Mouse (Mus musculus) cerebellum, adult 9-11 months (tissue): ENCODE data around the gene Ubxn4.
"Not testable (repeated sequence)": the region's sequence is repeated elsewhere in the genome, so short reads cannot be mapped to it uniquely, and the experiment has no call there.

Source experiments
- DNase-seq: peaks from one replicate; pipeline ENCODE4 v3.0.0; 2022

Gene Ubxn4

DNA sequence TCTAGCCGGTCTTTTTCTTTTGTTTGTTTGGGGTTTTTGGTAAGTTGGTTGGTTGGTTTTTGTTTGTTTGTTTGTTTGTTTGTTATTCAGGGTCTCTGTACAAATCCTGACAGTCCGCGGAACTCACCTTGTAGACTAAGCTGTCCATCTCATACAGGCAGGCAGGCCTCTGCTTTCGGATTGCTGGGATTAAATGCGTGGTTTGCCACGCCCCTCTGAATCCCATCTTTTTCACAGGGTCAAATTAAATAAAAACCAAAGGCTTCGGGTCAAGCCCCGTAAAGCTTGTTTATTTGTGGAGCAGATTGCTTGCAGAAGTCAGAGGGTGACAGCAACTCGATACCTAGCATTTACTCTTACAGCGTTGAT lies at the start of gene Ubxn4:
TSS of gene Ubxn4 (plus strand) at position 338 of the 369 bp plus-strand sequence.
- no peak for DNase-seq

DNA sequence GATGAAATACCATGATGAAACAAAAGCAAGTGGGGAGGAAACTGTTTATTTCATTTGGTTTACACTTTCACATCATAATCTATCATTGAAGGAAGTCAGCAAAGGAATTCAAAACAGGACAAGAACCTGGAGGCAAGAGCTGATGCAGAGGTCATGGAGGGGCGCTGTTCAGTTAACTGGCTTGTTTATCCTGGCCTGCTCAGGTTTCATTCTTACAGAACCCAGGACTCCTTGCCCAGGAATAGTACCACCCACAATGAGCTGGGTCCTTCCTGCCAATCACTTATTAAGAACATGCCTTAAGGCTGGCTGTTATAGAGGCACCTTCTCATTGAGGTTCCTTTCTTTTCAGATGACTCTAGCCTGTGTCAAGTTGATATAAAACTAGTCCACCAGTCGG lies 49.8 kb upstream of the Ubxn4 start:
- no peak for DNase-seq

GRCm38 (mm10) chr1:128197353-128197752 lies 46.4 kb upstream of the Ubxn4 start:
- no peak for DNase-seq

GRCm38 (mm10) chr1:128213261-128213660 lies 30.5 kb upstream of the Ubxn4 start:
- no peak for DNase-seq

GRCm38 (mm10) chr1:128221886-128222285 lies 21.9 kb upstream of the Ubxn4 start:
- DNase-seq: no peak

- DNase-seq: no peak
Measured at GRCm38 (mm10) chr1:128223304-128223703, 20.5 kb upstream of the Ubxn4 start.

- DNase-seq: no peak
Measured at GRCm38 (mm10) chr1:128235181-128235580, 8.6 kb upstream of the Ubxn4 start.

DNA sequence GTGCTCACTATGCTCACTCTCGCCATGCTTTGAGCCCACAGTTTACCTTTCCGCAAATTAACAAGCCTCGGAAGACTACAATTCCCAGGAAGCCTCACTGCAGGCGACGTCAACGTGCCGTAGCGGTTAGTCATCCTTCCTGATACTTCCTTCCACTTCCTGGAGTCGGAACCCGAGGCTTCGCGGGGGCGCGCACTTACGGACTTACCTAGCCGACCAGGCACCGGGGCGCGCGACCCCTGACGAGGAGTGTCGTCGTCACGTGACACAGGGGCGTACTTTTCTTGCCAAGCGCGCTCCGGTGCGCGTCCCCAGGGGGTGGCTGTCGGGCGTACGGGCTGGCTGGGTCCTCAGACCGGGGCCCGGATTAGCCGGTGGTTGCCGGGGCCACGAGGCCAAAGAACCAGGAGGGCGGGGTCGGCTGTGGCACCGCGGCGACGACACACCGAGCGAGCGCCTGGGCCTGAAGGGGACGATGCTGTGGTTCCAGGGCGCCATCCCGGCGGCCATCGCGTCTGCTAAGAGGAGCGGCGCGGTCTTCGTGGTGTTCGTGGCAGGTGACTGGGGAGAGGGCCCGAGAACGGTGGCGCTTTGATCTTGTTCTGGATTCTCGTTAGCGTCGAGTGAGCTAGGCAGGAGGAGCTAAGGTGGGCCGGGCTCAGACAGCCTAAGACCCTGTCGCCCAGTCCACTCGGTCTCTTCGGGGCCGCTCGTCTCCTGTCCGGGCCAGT lies 397 bp downstream of the Ubxn4 start:
- peak; percentile 97 for DNase-seq

DNA sequence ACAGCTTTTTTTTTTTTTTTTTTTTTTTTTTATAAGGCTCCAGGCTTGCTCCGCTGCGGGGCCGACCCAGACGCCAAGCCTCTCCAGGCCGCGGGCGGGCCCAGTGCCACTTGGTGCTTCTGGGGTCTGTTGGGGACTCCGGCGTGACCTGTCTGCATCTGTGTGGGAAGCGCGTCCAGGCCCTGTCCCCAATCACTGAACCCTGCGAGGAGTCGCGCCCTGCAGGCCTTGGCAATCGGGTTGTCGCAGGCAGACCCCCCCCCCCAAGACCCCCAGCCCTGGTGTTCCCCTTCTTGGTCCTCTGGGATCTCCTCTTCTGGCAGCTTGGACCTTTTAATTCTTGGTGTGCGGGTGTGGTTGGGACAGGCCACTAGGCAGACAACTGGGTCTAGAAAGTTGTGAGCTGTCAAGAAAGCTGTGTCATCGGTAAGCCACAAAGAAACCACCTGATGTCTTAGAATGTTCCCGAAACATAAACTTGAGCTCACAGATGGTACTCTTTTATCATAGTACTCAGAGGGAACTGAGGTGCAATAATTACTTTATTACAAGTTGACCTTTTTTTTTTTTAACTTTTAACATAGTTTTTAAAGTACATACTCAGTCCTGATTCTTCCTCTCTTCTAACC lies 1.1 kb downstream of the Ubxn4 start:
- DNase-seq: peak; percentile 72

DNA sequence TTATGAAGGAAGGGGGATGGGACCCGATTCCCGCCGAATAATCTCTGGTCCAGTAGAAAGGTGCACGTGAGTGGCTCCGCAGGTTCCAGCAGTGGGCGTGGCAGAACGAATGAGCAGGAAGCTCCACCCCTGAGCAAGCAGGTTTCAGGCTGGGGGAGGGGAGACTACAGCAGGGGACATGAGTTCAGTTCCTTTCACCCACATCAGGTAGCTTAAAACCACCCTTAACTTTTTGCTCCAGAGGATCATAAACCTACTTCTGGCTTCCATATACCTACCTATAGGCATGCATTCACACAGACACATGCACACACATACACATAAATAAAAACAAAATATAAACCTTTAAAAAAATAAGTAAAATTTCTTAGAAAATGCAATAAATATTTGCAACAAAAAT lies 23.3 kb downstream of the Ubxn4 start:
- not testable (repeated sequence) for DNase-seq

DNA sequence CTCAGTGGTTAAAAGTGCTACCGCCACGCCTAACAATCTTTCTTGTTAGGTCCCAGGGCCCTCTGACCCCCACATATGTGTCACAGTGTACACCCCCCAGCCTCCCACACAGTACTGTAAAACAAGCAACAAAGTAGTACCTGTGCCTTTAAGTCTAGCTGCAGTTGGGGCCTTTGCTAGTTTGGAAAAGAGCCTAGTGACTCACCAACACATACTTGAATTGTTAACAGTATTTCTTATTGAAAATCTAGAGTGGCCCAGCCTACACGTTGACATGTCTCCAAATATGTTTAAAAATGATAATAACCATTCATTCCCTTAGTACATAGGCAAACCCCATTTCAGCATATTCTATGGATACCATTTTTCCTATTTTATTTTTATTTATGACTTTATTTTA lies 27.0 kb downstream of the Ubxn4 start:
- DNase-seq: no peak

DNA sequence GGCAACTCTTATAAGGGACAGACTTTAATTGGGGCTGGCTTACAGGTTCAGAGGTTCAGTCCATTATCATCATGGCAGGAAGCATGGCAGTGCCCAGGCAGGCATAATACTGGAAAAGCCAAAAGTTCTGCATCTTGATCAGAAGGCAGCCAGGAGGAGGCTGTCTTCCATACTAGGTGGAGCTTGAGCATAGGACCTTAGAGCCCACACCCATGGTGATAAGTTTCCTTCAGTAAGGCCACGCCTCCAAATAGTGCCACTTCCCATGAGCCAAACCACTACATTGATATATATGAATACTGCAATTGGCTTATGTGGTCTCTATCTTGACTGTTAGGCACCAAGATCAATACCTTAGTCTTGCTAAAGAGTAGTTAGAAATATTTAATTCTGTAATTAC lies 32.1 kb downstream of the Ubxn4 start:
- no peak for DNase-seq

GRCm38 (mm10) chr1:128278563-128278962 lies 34.8 kb downstream of the Ubxn4 start:
- DNase-seq: no peak

DNA sequence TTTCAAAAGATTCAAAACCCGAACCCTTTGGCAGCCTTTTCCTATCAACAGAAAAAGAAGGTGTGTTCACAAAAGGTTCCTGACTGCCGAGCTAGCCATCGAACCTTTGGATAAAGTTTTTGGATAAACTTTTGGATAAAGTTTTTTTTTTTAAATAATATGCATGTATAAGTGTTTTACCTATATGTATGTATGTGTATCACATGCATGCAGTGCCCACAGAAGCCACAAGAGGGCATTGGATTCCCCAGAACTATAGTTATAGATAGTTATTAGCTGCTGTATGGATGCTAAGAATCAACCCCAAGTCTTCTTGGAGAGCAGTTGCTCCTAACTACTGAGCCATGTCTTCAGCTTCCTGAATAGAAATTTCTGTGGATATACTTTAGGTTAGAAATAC lies 38.0 kb downstream of the Ubxn4 start:
- no peak for DNase-seq

DNA sequence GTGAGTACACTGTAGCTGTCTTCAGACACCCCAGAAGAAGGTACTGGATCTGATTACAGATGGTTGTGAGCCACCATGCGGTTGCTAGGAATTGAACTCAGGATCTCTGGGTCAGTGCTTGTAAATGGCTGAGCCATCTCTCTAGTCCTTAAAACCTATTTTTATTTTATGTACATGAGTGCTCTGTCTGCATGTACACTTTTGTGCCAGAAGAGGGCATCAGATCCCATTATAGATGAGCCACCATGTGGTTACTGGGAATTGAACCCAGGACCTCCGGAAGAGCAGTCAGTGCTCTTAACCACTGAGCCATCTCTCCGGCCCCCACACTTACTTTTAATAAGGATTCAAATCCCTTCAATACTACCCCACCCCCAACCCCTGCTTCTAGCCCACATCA lies 39.2 kb downstream of the Ubxn4 start:
- DNase-seq: no peak

- no peak for DNase-seq
Measured at GRCm38 (mm10) chr1:128284157-128284690, 40.5 kb downstream of the Ubxn4 start.

DNA sequence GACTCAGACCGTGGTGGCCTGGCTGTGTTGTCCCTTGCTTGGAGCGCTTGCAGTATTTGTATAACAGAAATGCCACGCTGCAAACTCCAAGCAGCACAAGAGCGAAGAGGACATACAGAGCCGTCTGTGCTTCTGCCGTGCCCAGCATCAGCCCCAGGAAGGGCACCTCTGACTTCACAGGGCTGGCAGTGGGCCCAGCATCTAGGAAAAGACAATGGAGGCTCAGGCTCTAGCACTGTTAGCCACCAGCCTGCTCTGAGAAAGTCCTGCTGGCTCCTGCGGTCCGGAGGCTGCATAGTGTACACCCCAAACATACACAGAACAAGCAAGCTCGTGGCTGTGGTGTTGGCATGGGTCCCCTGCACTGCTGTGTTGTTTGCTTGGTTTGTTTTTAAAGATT lies 41.4 kb downstream of the Ubxn4 start:
- no peak for DNase-seq

GRCm38 (mm10) chr1:128290295-128290694 lies 46.5 kb downstream of the Ubxn4 start:
- DNase-seq: no peak

- peak; percentile 81 for DNase-seq
Measured at GRCm38 (mm10) chr1:128293524-128293923, 49.8 kb downstream of the Ubxn4 start.

DNA sequence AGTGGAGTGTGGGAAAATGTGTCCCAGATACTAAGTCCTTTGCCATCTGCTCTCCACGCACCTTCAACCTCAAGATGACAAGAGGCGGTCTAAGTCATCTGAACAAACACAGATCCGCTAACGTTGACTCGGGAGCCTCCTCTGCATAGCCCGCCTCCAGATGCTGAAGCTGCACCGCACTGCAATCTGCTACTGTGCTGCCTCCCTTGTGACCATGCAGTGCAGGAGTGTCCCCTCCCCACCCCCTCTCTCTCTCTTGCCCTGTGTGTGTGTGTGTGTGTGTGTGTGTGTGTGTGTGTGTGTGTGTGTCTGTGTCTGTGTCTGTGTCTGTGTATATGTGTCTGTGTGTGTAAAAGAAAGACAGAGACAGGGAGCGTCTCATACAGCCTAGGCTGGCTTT lies 51.5 kb downstream of the Ubxn4 start:
- DNase-seq: no peak

GRCm38 (mm10) chr1:128295717-128296528 lies 52.2 kb downstream of the Ubxn4 start:
- no peak for DNase-seq

- peak; percentile 94 for DNase-seq
Measured at GRCm38 (mm10) chr1:128303900-128304299, 60.1 kb downstream of the Ubxn4 start.

GRCm38 (mm10) chr1:128309043-128309442 lies 65.3 kb downstream of the Ubxn4 start:
- no peak for DNase-seq

- DNase-seq: no peak
Measured at GRCm38 (mm10) chr1:128314665-128315064, 70.9 kb downstream of the Ubxn4 start.
